Mouse (Mus musculus): ENCODE results near the gene Fgf11. TPM values are rescaled to one million over a fixed set of nuclear protein-coding genes. Genes with fewer than 3 reads are reported as not detected.
A peak's percentile ranks its signal among the peaks of the same experiment; 100 is the strongest.

Gene Fgf11
- polyA plus RNA-seq, 1 experiment: 7.7 TPM

DNA sequence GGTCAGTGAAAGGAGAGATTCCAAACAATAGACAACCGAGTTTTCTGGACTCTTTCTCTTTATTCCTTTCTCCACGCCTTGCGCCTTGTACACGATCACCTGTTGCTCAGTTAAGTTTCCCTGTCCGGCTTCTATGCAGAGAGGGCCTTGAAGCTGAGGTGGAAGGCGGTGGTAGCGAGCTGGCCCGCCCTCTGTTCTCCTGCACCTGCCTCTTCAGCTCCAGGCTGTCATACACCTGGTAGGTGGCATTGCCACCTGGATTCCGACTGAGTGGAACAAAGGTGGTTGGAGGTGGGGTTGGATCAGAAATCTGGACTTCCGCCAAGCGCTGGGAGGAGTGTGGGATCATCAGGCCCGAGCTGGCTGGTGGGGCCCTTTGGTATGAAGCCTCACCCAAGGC lies 14.9 kb upstream of the Fgf11 start:
- no peak for DNase-seq (ENCODE audit: low read depth)

DNA sequence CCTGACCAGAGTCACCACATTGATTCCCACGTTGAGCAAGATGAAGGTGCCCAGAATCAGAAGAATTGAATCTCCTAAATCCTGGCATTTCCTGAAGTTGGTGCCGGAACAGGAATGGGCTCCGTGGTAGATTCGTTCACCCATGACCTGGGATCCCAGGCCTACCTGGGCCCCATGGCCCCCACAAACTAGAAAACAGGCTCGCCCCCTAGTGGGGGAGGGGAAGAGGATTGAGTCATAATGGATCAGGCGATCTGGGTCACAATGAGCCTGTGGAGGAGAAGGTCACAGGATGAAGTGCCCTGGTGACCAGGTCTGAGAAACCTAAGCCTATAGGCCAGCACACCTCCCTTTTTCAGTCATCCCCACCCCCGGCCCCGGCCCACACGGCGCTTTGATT lies 13.5 kb upstream of the Fgf11 start, which contains the start of gene Gm39566:
Gene Gm39566, minus strand, starts transcription at position 144 of the 400 bp plus-strand sequence.
- no peak for DNase-seq (ENCODE audit: low read depth)

DNA sequence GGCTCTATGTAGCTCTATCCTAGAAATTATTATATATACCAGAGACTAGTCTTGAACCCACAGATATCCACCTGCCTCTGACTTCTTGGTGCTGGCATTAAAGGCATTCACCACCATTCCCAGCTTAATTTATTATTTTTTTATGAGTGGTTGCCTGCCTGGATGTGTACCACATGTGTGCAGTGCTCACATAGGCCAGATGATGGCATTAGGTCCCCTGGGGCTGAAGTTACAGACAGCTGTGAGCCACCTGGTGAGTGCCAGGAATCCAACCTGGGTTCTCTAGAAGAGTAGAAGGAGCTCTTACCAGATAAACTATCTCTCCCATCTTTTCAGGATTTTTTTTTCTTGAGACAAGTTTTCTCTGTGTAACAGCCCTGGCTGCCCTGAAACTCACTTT lies 8.6 kb upstream of the Fgf11 start:
- no peak for DNase-seq (ENCODE audit: low read depth)

DNA sequence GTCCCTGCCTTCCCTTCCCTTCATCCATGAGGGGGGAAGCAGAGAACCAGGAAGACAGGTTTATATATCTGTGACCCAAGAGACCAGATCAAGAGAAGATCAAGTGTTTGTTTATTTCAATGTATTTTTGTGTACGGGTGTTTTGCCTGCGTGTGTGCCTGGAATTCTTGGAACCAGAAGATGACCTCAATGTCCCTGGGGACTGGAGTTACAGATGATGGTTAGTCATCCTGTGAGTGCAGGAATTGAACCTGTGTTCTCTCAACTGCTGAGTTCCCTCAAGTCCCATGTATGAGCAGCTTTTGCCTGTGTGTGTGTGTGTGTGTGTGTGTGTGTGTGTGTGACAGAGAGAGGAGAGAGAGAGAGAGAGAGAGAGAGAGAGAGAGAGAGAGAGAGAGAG lies 6.0 kb upstream of the Fgf11 start:
- no peak for DNase-seq (ENCODE audit: low read depth)

DNA sequence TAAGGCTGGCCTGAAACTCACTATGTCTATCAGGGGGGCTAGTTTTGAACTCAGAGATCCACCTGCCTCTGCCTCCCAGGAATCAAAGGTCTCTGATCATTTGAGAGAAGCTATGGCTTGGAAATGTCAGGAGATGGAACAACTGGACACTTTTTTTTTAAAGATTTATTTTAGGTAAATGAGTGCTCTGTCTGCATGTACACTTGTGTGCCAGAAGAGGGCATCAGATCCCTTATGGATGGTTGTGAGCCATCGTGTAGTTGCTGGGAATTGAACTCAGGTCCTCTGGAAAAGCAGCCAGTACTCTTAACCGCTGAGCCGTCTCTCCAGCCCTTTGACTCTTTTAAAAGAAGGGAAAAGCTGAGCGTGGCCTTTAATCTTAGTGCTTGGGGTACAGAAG lies 4.7 kb upstream of the Fgf11 start:
- no peak for DNase-seq (ENCODE audit: low read depth)

DNA sequence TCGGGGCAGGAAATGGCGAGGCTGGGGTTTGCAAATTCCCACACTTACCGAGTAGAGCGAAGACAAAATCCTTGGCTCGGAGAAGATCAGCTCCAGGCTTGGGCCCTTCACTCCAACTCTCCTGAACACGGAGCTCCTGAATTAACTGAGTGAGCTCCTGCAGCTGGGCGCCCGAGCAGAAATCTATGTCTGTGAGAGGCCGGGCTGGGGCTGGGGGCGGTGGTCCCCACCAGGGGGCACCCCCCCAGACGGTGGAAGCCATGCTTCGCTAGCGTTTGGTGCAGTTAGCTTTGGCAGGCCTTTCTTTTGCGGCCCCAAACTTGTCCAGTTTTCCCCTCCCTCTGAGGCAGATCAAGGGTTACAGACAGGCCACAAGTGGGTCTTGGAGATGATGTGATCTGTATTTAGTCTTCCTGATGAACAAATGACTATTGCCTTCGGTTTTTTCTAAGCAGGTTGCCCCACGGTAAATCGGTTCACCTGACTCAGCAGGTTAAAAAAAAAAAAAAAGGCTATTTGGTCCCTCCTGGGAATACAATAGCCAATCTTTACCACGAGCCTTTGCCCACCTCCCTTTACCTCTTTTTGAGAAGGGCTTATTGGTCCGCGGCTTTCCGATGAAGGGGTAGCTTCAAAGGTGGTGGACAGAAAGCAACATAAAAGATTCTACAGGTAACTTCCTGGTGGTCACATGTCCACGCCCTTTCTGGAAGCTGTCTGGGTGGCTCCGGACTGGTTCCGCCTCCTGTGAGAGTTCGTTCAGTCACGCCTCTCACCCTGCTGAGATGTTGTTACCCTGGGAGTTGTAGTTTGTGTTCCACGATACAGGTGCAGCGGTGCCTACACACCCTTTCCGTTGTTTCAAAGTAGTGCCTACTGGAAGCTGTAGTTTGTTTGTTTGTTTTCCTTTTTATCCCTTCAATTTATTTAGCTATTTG lies 3.6 kb upstream of the Fgf11 start, which contains the start of gene Tmem102:
Gene Tmem102, minus strand, starts transcription at position 653 of the 938 bp plus-strand sequence.
- DNase-seq (ENCODE audit: low read depth): no peak

DNA sequence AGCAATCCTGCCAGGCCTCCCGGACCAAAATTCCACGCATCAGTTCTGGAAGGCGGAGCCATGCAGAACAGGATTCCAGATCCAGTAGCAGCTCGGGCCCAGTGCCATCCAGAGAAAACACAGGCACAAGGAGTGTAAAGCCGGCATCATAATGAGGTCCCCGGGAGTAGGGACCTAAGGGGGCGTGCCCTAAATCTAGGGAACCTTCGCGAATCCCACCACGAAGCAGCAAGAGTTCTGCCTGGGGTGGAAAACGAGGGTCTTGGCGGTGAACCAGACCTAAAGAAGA lies 2.9 kb upstream of the Fgf11 start:
- no peak for DNase-seq (ENCODE audit: low read depth)

DNA sequence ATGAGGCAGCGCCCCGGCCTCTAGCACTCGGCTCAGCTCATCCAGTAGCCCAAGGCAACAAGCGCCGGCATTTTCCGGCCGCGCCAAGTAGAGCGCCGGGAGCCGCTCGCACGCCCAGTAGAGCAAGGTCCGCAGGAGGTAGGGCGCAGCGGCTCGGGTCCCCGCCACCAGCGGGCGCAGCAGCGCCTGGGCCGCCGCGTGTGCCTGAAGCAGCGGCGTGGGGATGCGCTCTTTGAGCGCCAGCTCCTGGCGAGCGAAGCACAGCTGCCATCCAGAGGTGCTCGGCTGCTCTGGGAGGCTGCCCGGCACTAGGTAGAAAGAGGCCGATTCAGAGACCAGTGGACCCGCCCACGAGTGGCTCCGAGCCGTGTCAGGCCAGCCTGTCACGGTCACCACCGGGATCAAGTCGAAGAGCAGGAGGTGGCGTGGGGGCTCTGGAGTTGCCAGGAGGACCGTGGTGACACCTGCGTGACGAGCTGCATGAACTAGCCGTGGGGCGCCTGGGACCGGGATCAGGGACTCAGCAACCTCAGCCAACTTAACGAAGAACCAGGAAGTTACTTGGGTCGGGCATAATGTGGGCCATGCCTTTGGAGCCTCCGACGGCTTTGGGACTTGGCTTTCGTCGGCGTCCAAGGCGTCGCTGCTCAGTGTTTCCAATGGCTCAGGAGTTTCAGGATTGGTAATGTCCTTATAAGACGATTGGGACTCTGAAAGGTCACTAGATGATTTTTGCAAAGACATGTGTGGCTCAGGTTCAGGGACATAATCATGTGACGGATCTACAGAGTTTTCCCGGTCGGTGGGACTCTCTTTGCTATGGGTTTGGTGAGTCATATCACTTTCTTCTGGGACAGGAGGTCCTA lies 2.4 kb upstream of the Fgf11 start:
- no peak for DNase-seq (ENCODE audit: low read depth)

DNA sequence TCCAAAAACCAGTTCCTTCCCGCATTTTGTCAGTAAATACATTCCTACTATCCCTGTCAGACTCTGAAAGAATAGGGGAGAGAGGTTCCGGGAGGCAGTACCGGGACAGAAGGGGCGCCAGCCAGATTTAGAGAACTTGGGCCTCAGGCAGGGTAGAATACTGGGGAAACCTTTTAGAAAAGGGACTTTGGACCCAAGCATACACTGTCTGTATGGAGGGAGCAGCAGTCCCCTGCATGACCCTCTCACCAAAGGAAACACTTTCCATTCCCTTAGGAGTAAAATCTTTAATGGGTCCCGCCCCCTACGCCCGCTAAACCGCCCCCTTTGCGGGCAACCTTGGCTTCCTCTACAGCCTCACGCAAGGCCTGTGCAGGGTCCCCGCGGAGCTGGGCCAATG lies 1.7 kb upstream of the Fgf11 start:
- no peak for DNase-seq (ENCODE audit: low read depth)

DNA sequence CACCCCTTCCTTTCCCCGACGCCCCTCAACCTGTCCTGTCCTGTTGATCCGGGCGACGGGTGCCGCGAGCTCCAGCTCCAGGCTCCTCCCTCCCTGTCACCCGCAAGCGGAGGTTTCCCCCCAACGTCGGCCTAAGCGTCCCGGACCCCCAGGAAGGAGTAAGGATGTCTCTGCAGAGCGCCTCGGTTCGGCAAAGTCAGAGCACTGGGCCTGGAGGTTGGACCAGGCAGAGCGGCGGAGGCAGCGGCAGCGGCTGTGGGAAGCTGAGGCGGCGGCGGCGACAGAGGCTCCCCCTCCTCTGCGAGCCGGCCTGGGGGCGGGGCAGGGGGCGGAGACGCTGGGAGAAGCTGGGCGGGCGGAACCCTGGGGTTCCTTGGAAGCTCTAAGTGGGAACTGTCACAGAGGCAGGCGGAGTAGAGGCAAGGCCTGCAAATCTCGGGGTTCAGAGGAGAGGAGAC lies 1.0 kb upstream of the Fgf11 start:
- no peak for DNase-seq (ENCODE audit: low read depth)

DNA sequence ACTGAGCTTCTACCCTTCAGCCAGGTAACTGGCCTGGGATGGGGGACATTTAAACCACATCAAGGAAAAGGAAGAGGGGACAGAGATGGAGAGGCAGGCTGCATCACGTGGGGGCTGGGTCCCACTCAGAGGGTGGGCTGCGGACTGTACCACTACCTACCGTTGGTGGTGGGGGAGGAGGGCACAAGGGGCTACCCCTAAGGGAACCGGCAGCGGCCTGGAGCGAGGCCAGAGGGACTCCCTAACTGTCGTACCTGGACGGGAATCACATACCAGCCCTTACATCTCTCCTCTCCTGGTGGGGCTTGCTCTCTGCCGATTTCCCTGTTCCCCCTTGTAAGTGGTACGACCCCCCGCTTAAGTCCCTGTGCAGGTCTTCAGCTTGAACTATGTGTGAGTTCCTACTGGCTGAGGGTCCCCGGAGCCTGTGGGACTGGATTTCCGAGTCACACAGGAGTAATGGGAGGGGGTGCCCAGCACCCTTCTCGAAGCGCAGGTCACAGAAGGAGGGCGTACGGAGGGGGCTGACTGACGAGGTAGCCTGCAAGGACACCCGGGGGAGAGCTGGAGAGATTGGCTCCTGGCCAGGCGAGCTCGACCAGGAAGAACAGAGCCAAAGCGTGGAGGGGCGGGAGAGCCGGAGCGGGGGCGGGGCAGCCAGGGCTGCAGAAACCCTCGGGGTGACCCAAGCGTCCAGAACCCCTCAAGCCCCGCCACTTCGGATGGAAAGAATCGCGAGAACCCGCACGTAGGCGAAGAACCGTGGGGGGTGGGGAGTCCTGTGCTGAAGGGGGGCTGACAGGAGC lies 1.1 kb downstream of the Fgf11 start:
- DNase-seq (ENCODE audit: low read depth): no peak

DNA sequence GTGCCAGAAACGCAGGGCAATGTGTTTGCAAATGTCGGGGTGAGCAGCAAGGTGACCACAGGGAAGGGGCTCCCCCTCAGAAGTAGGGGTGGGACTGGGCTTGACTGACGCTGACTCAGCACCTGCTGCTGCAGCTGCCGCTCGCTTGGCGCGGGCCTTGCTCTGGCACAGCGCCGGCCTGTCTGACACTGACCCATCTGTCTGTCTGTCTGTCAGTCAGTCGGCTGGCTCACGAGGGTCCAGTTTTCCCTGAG lies 1.6 kb downstream of the Fgf11 start:
- no peak for DNase-seq (ENCODE audit: low read depth)

DNA sequence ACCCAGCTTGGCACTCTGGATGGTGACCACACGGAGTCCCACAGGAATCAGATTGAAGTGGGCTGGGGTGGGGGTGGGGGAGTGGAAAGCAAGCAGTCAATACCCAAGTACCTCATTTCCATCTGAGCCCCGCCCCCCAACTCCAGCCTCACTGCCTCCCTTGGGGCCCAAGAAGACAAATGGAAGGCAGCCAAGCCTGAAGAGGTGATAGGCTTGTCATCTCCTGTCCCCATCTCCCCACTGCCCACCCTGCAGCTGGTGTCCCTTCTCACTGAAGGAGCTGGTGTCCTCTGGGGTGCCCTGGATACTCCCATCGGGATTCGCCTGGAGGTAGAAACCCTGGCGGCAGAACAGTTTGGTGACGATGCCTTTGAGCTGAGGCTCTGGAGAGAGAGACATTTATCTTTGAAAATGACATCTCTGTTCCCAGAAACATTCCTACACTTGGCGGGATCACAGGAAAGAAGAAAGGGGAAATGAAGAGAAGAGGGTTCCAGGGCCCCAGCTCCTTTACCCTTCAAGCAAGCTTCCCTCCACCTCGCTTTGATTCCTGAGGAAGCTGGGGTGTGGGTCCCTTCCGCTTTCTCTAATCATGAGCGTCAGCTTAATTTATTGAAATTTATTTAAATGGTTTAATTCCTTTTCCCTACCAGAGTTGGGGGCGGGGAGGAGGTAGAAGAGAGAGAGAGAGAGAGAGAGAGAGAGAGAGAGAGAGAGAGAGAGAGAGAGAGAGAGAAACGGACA lies 2.1 kb downstream of the Fgf11 start:
- DNase-seq (ENCODE audit: low read depth): no peak

DNA sequence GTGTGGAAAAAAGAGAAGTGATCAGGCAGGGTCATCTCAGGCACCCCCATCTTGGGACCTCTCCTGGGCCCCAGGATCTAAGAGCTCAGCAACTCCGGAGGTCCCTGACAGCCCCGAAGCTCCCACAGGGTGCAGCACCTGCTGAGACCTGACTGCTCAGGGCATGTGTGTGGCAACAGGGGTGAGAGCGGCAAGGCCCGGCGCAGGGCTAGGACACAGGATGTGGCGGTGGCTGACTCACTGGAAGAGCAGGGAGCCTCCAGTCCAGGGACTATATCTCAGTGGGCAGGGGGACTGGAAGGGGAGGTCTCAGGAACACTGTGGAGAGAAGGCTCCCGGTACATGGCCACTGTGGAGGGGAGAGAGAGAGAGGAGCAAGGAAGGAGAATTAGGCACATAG lies 3.7 kb downstream of the Fgf11 start:
- DNase-seq (ENCODE audit: low read depth): no peak

DNA sequence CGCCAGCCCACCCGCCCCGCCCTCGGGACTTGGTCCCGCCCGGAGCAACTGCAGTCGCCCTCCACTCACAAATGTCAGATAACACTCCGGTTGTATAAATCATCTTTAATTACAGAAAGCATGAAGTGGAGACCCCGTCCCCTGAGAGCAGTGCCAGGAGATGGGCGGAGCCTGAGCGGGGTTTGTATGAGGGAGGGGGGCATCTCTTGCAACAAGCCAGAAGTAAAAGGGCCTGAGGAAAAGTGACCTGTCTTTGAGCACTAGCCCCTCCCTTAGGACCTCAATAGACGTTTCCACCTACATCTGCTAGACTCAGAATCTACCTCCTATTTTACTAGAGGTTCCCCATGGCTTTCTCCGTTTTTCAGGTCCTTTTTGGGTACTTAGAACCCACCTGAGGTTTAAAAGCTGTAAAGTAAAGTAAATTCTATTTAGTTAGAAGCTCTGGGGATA lies 5.6 kb downstream of the Fgf11 start:
- no peak for DNase-seq (ENCODE audit: low read depth)

DNA sequence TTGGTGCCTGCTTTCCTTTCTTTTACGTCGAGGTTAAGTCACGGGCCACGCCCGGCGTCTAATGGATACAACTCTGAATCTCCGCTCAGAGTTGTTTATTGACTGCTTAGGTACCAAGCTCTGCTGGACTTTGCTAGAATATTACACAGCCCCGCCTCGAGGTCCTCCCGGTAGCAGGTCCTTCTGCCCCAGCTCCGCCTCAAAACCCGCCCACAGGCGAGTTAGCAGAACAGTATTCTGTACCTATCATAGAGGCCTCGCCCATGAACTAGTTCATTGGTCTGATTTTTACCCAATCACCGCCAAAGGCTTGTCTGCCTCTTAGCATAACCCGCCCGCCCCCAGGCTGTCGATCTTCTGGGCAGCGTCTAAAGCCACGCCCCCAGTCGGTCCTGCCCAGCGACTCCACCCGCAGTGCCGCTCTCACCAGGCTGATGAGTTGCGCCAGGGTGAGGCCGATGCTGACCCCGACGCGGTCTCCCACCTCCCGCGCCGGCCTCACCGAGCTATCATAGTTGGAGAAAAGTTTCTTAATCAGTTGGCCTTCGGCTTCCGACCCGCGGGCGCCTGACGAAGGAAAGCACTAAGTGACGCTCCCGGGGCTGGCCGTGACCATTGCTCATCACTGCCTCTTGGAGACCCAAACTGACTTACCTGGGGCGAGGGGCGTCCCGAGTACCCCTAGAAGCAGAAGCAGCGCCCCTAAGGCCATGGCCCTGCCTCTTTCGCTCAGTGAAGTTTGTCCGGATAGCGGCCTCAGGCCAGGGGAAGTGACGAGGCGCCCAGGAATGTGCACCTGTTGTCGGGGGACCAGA lies 6.3 kb downstream of the Fgf11 start, which contains the start of gene Chrnb1:
Gene Chrnb1, minus strand, starts transcription at position 776 of the 815 bp plus-strand sequence.
- DNase-seq (ENCODE audit: low read depth): peak; percentile 89

DNA sequence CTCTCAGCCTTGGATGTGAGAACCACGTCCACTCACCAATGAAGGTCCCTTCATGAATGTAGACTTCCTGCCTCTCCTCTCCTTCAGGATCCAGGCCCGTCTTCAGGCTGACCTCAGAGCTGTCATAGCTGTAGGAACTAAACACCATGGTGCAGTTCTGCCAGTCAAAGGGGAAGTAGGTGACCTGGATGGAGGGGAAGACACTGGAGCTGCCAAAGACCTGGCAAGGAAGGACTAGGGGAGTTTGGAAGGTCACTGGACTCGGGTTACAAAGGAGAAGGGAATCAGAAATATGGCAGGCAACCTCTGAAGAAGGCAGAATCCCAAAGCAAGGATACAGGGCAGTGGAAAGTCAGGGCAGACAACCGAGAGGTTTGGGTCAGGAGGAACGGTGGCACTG lies 8.2 kb downstream of the Fgf11 start:
- no peak for DNase-seq (ENCODE audit: low read depth)

DNA sequence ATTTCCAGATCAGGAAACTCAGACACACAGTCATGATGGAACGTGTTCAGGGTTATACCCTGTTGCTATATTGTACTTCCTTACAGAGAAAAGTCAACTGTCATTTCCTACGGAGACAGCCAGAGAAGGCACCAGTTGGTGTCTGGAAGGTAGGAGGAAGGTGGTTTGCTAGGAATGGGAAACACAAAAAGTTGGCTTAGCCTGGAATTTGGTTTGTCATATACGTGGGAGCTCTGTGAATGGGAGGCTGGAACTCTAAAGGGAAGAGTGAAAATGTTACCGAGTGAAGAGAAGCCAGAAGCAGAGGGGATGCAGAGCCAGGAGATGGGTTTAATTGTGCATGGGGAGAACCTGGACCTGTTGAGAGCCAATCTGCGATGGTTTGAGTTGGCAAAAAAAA lies 10.2 kb downstream of the Fgf11 start:
- no peak for DNase-seq (ENCODE audit: low read depth)

DNA sequence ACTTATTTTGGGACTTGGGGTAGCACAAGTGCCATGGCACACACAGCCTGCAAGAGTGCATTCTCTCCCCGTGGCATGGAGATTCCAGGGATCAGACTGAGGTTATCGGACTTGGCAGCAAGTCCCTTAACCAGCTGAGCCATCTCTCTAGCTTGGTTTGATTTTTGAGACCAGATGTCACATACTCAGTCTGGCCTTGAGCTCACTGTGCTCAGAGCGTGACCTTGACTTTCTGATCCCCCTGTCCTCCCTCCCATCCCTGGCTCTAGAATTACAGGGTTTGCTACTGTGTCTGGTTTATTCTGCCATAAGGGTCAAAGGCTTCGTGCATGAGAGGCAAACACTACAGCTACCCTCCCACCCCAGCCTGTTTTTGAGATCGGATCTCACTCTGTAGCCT lies 12.2 kb downstream of the Fgf11 start:
- no peak for DNase-seq (ENCODE audit: low read depth)

DNA sequence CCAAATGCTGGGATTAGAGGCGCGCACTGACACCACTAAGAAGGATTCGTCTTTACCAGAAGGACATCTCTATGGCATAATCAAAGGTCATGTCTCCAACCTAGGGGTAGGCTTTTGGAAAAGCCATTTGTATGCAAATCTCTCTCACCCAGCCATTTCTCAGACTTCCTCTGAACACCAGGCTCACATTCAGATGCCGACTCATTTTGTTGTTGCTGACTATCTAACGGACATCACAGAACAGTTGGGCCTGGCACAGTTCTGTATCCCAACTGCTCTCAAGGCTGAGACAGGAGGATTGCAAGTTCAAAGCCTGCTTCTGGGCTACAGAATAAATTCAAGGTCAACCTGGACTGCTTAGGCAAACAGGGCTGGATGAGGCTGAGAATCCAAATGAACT lies 14.4 kb downstream of the Fgf11 start:
- DNase-seq (ENCODE audit: low read depth): no peak
